Mouse (Mus musculus) midbrain, embryonic 15.5 days (tissue): ENCODE measurements at regions not wholly inside any gene's neighbourhood (a gene's known extent, or its start where the extent isn't known, plus 50 kb on each side); places are given as distances from the start of the nearest gene placed in this dataset.
A peak's percentile ranks its signal among the peaks of the same experiment; 100 is the strongest.

Experiments used
- ATAC-seq: fragments of 200-750 bp; cut with Nextera tagmentation; replicated peaks from 2 replicates; pipeline ENCODE4 v1.8.0; 2017; ENCODE audit warnings: moderate TSS enrichment
- H3K27ac ChIP-seq: fragments of 300-500 bp; sonication (generic); 2 replicates; pipeline ENCODE4 v1.5.1; 2015; ENCODE audit warnings: mild to moderate bottlenecking, inconsistent platforms
- H3K27me3 ChIP-seq: fragments of 300-500 bp; sonication (generic); replicated peaks from 2 replicates; pipeline ENCODE4 v1.6.1; 2015; ENCODE audit warnings: inconsistent platforms
- H3K36me3 ChIP-seq: fragments of 300-500 bp; sonication (generic); replicated peaks from 2 replicates; pipeline ENCODE4 v1.6.1; 2015; ENCODE audit warnings: inconsistent platforms
- H3K4me1 ChIP-seq: fragments of 300-500 bp; sonication (generic); 2 replicates; pipeline ENCODE4 v1.6.1; 2015; ENCODE audit warnings: inconsistent platforms
- H3K4me2 ChIP-seq: fragments of 300-500 bp; sonication (generic); 2 replicates; pipeline ENCODE4 v1.6.1; 2015; ENCODE audit warnings: inconsistent platforms, mild to moderate bottlenecking, moderate library complexity
- H3K4me3 ChIP-seq: fragments of 300-500 bp; sonication (generic); 2 replicates; pipeline ENCODE4 v1.5.1; 2015; ENCODE audit warnings: mild to moderate bottlenecking, inconsistent platforms
- H3K9ac ChIP-seq: fragments of 300-500 bp; sonication (generic); 2 replicates; pipeline ENCODE4 v1.6.1; 2015; ENCODE audit warnings: mild to moderate bottlenecking, inconsistent platforms
- H3K9me3 ChIP-seq: fragments of 300-500 bp; sonication (generic); 2 replicates; pipeline ENCODE4 v1.6.1; 2016; ENCODE audit warnings: inconsistent platforms
- WGBS: fragments of 180-500 bp; shearing (Covaris S2); methylation state at CpG from one replicate; pipeline ENCODE4 v1.1.7; 2015; ENCODE audit warnings: mixed read lengths; 5-methylcytosine and 5-hydroxymethylcytosine counted together

DNA sequence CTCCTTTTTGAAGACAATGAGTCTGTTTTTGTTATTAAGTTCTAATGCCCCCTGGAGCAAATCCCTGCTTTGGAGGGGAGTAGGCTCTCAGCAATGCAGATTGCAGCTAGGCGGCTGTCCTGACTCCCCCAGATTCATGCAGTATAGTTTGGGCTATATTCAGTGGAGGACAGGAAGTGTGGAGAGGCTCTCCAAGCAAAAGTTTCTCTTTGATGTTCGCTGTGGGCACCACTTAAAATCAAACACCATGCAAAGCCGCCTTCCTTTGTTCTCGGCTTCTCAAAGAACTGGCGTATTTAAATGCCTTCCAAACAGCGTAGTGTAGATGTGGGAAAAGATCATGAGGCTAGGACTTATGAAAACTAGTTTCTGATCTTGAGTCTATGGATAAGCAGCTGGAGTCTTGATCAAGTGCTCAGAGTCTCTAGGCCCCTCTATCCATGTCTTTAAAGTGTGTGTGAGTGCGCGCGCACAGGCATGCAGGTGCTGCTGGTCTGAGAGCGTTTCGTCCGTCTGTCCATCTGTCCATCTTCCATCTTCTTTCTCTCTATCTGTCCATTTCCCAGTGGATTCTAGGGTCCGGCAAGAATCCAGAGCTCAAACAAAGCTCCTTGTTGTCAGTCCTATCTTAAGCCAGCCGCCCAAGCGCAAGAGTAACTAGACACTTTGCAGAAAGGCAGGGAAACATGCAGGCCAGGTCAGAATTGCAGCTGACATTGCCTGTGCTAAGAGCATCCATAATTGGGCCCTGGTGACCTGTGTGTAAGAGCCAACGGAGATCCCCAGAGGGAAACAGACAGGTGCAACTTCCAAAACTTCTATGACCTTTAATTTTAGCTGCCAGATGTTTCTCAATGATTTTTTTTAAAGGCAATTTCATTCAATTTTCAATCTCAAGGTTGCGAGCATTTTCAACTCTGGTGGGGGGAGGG is 129.4 kb upstream of the Serp2 start:
- no peaks in the 10 kb centered on the region for H3K9me3 ChIP-seq
- peak overlapping the region; percentile 18 for H3K27ac ChIP-seq
- no peak for ATAC-seq
- no peak overlapping the region for H3K4me3 ChIP-seq
- H3K4me1 ChIP-seq, result peaks cover 24% of the 10 kb centered on the region
- no peaks in the 10 kb centered on the region for H3K27me3 ChIP-seq
- no peaks in the 10 kb centered on the region for H3K36me3 ChIP-seq
- 33% methylated on average over 17 of the region's 17 CpGs for WGBS
- H3K4me2 ChIP-seq, result no peak overlapping the region
- H3K9ac ChIP-seq, result no peak overlapping the region

DNA sequence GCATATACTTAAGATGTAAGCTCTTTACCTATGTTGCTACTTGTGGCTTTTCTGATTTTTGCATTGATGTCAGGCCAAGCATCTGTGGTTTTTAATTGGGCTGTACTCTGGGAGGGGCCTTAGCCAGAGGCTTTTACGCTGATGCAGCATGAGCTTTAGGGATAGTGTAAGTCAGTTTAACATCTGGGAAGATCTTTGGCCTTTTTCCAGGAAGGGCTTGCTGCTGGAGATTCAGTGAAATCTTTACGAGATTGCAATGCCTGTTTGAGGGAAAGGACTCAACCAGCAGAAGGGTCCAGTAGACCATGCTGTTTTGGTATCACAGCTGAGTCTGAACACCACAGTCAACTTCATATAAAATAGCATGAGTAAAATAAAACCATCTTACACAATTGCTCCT is 127.6 kb upstream of the Serp2 start:
- Histone ChIP-seq H3K27me3 (no peaks in the 10 kb centered on the region), H3K4me2 (no peak overlapping the region), H3K27ac (no peak overlapping the region), H3K4me1 (peaks cover 24% of the 10 kb centered on the region), H3K9ac (no peak overlapping the region), H3K9me3 (no peaks in the 10 kb centered on the region), H3K36me3 (no peaks in the 10 kb centered on the region), H3K4me3 (no peak overlapping the region)
- 81% methylated on average over 2 of the region's 2 CpGs for WGBS
- ATAC-seq, result no peak

DNA sequence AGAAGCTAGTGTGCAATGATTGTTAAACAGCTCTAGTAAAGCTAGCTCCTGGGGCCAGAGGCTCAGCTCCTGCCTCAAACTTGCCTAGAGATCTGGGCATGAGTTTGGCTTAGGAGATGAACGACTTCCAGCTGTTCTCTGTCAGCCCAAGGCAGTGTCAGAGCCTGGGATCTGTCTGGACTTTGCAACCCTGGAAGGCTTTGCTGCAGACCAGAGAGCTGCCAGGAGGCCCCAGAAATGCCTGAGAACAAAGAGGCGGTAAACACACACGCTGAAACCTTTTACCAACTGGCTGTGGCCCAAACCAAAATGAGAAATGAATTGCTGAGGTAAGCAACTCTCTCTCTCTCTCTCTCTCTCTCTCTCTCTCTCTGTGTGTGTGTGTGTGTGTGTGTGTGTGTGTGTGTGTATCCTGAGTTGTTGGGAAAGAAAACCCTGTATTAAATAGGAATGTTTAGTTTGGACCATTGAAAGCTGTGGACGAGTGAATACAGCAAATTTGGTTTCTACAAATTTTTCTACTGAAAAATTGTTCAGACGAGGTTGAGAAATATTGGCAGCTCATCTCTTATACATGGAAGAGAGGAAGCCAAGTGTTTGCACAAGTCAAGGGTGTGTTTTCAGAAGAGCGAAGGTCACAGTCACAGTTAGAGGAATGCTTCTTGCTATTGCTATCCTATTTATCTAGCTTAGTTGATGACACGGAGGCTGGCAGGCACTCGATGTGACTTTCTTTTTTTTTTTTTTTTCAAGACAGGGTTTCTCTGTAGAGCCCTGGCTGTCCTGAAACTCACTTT is 125.1 kb upstream of the Serp2 start:
- H3K27ac ChIP-seq, result 0 out of 2 replicates have a peak overlapping the region, but pooled peaks have one; percentile 39
- H3K9ac ChIP-seq, result no peak overlapping the region
- H3K9me3 ChIP-seq, result no peaks in the 10 kb centered on the region
- WGBS, result 58% methylated on average over 8 of the region's 8 CpGs
- H3K4me3 ChIP-seq, result no peak overlapping the region
- H3K4me1 ChIP-seq, result peaks cover 15% of the 10 kb centered on the region
- no peak for ATAC-seq
- no peaks in the 10 kb centered on the region for H3K36me3 ChIP-seq
- H3K27me3 ChIP-seq, result no peaks in the 10 kb centered on the region
- H3K4me2 ChIP-seq, result no peak overlapping the region

DNA sequence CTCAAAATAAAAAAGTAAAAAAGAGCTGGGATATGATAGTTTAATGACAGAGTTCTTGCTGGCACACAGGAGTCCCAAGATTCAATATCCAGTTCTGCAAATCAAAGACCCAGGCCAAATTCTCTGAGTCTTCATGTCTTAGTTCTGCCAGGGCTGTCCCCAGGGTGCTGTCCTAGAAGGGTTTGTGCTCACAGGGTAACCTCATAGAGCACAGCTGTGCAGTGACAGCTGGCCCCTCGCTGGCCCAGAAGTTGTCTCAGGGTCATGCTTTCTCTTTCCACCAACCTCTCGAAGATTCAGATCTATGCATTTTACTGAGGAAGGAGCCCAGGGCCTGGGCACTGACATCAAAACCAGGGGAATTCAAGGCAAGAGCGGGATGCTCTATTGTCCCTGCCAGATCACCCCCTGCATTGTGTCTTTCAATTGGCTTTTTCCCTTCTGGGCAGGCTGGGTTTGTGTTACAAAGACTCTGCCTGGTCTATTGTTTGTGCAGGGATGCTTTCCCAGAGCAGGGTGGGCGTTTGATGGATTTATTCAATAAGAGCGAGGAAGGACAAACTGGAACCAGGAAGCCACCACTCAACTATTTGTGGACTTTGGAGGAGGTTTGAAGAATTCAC is 121.9 kb upstream of the Serp2 start:
- Histone ChIP-seq H3K4me3 (no peak overlapping the region), H3K4me2 (no peak overlapping the region), H3K4me1 (peaks cover 9% of the 10 kb centered on the region; the same call in 1 of the 2 replicates), H3K27ac (no peak overlapping the region), H3K9me3 (no peaks in the 10 kb centered on the region), H3K27me3 (no peaks in the 10 kb centered on the region), H3K9ac (no peak overlapping the region), H3K36me3 (no peaks in the 10 kb centered on the region)
- no peak for ATAC-seq
- WGBS, result 14% methylated on average over 5 of the region's 5 CpGs

DNA sequence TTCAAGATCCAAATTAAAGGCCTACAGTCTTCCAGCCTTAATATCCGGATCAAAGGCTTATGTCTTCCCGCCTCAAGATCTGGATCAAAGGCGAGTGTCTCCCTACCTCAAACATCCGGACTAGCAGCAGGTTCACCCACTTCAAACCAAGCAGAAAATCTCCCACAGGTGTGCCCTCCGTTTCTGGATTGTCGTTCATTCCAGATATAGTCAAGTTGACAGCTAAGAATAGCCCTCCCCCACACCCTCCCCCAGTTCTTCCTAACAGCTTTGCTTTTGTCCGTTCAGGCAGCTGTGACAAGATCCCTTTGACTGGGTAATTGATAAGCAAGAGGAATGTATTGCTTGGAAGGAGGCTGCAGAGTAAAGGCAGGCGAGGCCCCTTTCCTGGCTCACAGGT is 118.3 kb upstream of the Serp2 start:
- no peaks in the 10 kb centered on the region for H3K9me3 ChIP-seq
- H3K4me2 ChIP-seq, result no peak overlapping the region
- WGBS, result 26% methylated on average over 8 of the region's 8 CpGs
- H3K36me3 ChIP-seq, result no peaks in the 10 kb centered on the region
- H3K27ac ChIP-seq, result no peak overlapping the region
- no peaks in the 10 kb centered on the region for H3K27me3 ChIP-seq
- no peak overlapping the region for H3K4me3 ChIP-seq
- H3K9ac ChIP-seq, result no peak overlapping the region
- H3K4me1 ChIP-seq, result peaks cover 14% of the 10 kb centered on the region
- no peak for ATAC-seq

DNA sequence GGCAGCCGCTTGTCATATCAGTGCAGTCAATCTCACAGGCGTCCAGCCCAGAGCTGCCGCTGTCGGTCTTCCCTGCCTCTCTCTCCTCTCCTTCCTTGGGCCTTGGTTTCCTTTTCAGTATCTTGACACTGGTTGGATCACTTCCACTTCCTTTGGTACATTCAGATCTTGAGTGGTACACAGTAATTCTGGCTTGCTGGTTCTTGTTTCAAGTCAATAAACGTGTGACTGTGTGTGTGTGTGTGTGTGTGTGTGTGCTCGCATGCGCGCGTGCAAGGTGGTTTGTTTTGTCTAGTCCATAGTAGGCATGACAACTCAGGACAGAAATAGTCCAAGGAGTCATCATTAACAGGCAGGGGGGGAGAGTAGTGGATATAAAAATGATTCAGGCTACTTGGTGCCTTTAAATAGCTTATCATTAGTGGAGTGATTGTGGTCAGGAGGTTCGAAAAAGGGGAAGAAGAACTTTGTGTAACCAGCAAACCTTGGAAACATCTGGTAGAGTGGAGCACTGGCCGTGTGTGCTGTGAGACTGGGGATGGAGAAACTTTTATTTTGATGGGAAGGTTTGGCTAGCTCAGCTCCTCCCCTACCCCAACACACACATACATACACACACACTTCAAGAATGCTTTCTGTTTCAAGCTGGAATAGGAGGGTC is 117.1 kb upstream of the Serp2 start:
- Histone ChIP-seq H3K27ac (no peak overlapping the region), H3K9ac (no peak overlapping the region), H3K9me3 (no peaks in the 10 kb centered on the region), H3K4me3 (no peak overlapping the region), H3K4me1 (peaks cover 13% of the 10 kb centered on the region), H3K27me3 (no peaks in the 10 kb centered on the region), H3K4me2 (no peak overlapping the region), H3K36me3 (no peaks in the 10 kb centered on the region)
- 70% methylated on average over 11 of the region's 11 CpGs for WGBS
- no peak for ATAC-seq

DNA sequence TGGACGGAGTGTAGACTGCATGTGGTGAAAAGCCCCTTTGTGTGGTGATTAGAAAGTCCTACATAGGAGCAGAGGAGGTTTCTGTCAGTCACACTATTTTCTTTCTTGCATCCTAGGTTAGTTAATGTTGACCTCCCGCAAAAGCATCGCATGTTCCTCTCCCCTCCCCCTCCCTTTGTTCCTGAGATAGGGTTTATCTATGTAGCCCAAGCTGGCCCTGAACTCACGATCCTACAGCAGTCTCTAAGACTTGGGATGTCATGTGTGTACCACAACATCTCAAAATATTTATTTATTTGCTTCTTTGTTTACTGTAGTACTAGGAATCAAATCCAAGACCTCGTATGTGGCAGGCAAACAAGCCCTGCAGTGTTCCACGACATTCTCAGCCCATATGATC is 116.2 kb upstream of the Serp2 start:
- H3K36me3 ChIP-seq, result no peaks in the 10 kb centered on the region
- no peak overlapping the region for H3K27ac ChIP-seq
- H3K9ac ChIP-seq, result no peak overlapping the region
- WGBS, result 59% methylated on average over 6 of the region's 6 CpGs
- H3K27me3 ChIP-seq, result no peaks in the 10 kb centered on the region
- no peak overlapping the region for H3K4me3 ChIP-seq
- no peak for ATAC-seq
- peaks cover 10% of the 10 kb centered on the region; the same call in 1 of the 2 replicates for H3K4me1 ChIP-seq
- no peaks in the 10 kb centered on the region for H3K9me3 ChIP-seq
- no peak overlapping the region for H3K4me2 ChIP-seq

DNA sequence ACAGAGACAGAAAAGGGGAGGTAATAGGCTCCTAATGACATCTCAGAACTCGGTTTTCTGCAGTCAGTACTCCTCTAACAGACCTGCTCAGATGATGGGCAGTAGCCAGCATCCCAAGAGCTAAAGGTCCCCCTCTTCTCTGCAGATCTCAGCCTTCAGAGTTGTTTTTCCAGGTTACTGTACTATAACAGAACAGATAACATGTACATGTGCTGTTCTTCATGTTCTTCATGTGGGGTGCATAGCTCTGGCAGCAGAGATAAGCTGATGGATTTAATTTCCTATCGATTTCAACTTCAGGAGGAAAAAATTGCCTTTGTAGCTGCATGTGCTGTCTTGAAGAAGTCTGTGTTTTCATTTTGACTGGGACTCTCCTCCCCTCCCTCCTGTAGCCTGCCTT is 115.8 kb upstream of the Serp2 start:
- Histone ChIP-seq H3K9ac (no peak overlapping the region), H3K4me1 (peaks cover 10% of the 10 kb centered on the region; the same call in 1 of the 2 replicates), H3K36me3 (no peaks in the 10 kb centered on the region), H3K4me3 (no peak overlapping the region), H3K27me3 (no peaks in the 10 kb centered on the region), H3K9me3 (no peaks in the 10 kb centered on the region), H3K4me2 (no peak overlapping the region), H3K27ac (no peak overlapping the region)
- 58% methylated on average over 2 of the region's 2 CpGs for WGBS
- ATAC-seq, result no peak

DNA sequence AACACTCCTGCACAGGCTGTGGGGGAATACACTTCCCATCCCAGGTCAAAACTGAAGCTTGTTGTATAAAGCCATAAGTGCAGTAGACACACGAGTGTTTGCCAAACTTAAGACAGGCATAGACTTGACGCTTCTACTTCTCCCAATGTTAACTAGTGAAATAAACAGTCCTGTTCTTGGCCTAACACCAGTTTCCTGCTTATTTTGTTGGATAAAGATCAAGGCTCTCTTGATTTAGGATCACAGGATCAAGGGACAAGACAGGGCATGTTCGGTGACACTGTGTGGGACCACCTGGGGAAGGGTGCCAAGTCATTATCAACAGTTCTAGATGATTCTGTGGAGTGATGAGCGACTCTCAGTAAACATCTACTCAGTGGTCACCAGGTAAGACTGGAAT is 114.3 kb upstream of the Serp2 start:
- Histone ChIP-seq H3K36me3 (no peaks in the 10 kb centered on the region), H3K9me3 (no peaks in the 10 kb centered on the region), H3K4me3 (no peak overlapping the region), H3K9ac (no peak overlapping the region), H3K4me1 (peaks cover 10% of the 10 kb centered on the region; the same call in 1 of the 2 replicates), H3K27me3 (no peaks in the 10 kb centered on the region), H3K4me2 (no peak overlapping the region), H3K27ac (no peak overlapping the region)
- ATAC-seq, result no peak
- 90% methylated on average over 4 of the region's 4 CpGs for WGBS

DNA sequence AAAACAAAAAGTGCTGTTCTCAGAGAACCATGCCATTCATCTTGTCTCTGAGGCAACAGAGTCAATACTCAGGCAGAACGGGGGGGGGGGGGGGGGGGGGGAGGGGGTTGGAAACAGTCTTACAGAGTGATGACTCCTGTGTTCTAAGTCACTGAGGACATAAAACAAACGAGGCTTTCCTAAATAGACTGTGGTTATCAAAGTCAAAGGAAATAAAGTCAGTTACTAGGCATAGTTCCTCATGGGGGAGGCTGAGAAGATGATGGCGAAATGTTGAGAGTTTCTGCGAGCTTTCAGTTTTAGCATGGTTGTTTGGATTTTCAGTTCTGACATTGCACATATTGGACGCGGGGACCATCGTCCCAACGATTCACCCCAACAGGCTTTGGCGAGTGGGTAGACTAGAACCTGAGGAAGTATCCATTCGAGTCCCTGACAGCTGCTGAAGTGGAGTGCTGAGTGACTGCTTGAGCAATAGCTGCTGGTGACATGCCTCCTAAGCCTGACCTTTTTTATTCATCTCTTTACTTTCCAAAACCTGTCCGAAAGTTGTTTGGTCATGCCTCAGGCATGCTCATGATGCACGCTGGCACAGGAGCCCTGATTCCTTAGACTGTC is 109.2 kb upstream of the Serp2 start:
- H3K9ac ChIP-seq, result no peak overlapping the region
- no peaks in the 10 kb centered on the region for H3K36me3 ChIP-seq
- H3K4me2 ChIP-seq, result no peak overlapping the region
- no peaks in the 10 kb centered on the region for H3K9me3 ChIP-seq
- no peak overlapping the region for H3K4me3 ChIP-seq
- ATAC-seq, result no peak
- no peaks in the 10 kb centered on the region for H3K27me3 ChIP-seq
- H3K27ac ChIP-seq, result no peak overlapping the region
- no peaks in the 10 kb centered on the region for H3K4me1 ChIP-seq
- WGBS, result 80% methylated on average over 12 of the region's 12 CpGs

DNA sequence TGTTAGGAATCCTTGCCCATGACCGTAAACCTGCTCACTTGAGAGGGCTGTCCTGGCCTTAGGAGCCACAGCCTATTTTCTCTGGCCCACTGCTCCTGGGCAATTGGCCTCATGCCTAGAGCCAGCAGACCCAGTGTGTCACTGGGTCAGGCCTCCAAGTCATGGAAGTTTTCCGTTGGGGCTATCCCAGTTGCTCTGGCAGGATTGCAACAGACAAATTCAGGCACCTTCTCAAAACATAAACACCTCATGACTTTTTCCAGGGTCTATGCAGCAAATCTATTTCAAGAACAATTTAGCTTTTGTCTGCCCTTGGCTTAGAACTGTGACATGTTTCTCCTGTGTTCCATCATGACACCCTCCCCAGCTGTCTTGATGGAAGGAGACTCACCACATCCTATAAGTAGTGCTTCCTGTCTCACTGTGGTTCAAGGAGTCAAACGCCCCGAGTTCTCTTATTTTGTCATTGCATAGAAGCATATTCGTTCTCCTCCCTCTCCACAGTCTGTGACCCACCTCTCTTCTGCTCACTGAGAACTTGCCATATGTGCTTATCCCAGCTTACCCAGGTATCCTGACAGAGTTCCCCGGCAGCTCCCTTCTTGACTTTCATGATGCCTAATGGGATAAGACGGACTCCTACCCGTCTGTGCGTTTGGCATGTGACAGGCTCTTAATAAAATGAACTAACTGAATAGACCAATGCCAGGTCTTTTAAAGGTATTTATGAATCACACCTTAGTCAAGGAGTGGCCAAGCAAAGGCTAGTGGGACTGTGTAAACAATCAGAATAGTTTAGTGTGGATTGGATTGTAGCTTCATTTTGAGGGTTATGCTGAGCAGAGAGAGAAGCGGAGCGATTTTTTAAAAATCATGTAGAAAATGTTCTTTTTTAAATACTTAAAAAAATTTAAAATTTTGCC is 108.2 kb upstream of the Serp2 start:
- WGBS, result 89% methylated on average over 11 of the region's 11 CpGs
- Histone ChIP-seq H3K4me1 (no peaks in the 10 kb centered on the region), H3K4me3 (no peak overlapping the region), H3K4me2 (no peak overlapping the region), H3K27me3 (no peaks in the 10 kb centered on the region), H3K27ac (no peak overlapping the region), H3K9me3 (no peaks in the 10 kb centered on the region), H3K36me3 (no peaks in the 10 kb centered on the region), H3K9ac (no peak overlapping the region)
- no peak for ATAC-seq
